Mouse (Mus musculus) layer of hippocampus, adult 18-20 months (tissue): ENCODE measurements around the gene Mmd2. TPM values are rescaled to one million over a fixed set of nuclear protein-coding genes. Genes with fewer than 3 reads are reported as not detected.

ENCODE experiments used
- DNase-seq, 2 experiments: peaks; one replicate each; pipeline ENCODE4 v3.0.0; 2022; ENCODE audit warnings: low spot score in 2 of 2
- total RNA-seq, 2 experiments: library from RNA; stranded (reverse); gene quantifications; 2 replicates each; pipeline ENCODE4 v1.2.3; 2021

Mmd2 gene
- total RNA-seq, 2 experiments from 2014 or later = 160 to 165 TPM

DNA sequence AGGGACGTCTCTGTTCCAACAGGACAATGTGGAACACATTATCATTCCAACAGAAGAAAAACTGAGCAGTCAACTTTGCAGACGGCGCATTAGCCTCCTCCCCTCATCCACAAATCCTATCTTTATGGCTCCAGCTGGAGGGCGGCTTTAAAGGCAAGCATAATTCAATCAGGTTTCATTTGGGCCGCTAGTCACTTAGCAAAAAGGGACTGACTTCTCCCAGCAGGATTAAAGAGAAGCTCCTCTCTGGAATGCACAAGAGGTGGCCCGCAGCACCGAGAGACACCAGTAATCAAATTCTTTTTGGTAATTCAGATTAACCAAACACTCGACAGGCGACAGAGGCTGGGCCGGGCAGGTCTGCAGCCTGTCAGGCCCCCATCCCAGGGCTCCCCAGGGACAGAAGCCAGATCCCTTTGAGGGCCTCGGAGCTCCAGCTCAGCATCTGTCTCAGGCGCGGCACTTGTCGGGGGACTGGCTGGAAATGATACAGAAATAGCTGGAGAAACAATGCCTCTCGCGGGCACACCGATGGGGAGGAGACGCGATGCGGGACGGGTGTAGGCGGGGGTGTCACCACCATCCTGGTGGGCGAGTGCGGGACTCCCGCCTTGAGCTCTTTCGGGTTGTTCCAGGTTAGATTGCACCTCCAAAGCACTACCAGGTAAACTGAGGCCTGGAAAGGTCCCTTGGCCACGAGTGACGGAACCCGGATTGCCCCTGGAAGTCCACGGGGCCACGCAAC, 58.5 kb downstream of the Mmd2 start:
- DNase-seq = peak; percentile 32 to 53

DNA sequence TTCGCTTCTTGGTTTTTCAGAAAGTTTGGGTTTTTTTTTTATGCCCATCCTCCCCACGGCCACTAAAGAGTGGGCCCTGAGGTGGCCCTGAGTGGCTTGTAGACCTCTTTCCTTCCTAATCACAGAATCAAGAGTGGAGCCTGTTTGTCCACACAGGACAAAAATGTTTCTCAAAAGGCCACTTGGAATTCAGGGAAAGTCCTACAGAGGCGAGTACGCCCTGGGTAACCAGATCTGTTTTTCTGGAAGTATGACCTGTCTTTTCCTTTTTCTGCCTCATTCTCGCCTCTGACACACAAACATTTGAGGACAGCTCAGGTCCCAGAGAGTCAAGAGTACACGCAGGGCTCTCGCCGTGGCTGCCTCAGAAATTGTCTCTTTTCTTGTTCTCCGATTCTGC, 59.2 kb downstream of the Mmd2 start:
- DNase-seq = no peak

GRCm38 (mm10) chr5:142547066-142547465, 61.5 kb downstream of the Mmd2 start:
- no peak for DNase-seq

DNA sequence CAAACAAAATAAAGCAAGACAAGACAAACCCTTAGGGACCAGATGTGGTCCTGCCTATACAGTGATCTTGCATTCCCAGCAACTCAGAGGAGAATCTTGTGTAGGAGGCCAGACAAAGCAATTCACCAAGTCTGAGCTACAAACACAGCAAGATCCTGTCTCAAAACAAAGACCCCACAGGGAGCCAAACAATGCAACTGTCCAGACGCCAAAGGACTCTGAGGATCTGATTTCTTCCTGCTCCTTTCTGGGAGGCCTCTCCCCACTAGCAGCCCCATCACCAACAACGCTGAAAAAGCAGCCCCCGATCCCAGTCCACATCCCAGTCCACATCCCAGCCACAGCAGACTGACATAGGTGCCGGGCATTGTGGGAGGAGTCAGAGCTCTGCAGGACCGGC, 62.3 kb downstream of the Mmd2 start:
- DNase-seq = no peak

- no peak for DNase-seq
These were observed 63.4 kb downstream of the Mmd2 start for GRCm38 (mm10) chr5:142545014-142545795.

GRCm38 (mm10) chr5:142537286-142537685, 71.3 kb downstream of the Mmd2 start:
- no peak for DNase-seq

DNA sequence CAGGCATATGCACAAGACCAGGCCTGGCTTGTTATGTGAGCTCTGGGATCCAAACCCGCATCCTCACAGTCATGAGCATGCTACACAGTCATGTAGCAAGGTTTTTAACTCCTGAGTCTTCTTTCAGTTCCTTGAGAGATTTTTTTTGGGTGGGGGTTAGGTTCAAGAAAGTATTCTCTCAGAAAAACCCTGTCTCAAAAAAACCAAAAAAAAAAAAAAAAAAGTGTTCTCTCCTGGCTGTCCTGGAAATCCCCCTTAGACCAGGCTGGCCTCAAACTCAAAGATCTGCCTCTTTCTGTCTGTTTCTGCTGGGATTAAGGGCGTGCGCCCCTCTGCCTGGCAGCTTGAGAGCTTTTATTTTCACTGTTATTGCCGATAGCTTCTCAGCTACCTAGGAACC, 73.2 kb downstream of the Mmd2 start:
- no peak for DNase-seq

- DNase-seq = no peak
These were observed 78.7 kb downstream of the Mmd2 start, which contains the start of gene Papolb for GRCm38 (mm10) chr5:142529915-142530314. Gene Papolb (minus strand): TSS chr5:142530076.

DNA sequence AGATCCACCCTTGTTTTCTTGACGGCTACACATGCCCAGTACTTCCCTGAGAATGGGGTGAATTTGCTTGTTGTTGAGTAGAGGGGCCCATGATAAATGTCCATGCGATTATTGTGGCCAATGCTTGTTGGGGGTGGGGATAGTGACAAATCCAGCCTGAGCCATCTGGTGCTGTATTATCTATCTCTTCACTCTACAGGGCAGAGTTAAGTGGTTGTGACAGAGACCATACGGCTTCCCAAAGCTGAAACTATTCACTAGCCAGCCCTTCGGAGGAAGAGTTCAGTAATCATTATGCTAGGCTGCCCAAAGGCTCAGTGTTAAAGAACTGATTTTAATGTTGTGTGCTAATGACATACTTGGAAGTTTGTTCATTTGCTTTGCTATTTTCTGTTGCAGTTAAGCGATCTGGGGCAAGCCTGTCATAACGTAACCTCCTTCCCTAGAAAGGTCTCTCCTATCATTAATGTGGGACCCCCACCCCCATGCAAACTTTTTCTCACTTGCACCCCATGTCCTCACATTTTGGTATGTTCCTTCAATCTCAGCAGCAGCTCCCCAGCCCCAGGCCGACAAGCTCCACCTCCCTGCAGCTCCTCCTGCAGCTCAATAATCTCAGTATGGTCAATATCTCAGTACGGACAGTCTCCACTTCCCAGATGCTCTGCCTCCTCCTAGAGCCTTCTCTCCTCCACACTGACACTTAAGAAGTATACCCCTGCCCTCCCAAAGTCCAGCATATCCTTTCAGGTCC, 83.7 kb downstream of the Mmd2 start:
- DNase-seq = no peak

GRCm38 (mm10) chr5:142521195-142521866, 87.3 kb downstream of the Mmd2 start:
- DNase-seq = no peak

DNA sequence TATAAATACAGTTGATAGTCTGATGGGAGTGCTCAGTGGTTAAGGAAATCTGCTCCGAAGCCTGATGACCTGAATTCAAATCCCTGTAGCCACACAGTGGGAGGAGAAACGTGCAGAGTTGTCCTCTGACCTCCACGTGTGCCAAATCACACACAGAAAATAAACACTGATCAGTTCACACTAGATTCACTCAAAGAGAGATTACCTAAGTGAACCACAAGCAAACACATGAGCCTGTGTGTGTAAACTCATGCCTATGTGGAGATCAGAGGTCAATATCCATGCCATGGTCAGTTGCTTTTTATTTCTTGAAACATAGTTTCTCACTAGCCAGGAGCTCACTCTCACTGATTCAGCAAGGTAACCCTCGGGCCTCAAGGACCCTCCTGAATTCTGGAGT, 88.2 kb downstream of the Mmd2 start:
- DNase-seq = no peak

DNA sequence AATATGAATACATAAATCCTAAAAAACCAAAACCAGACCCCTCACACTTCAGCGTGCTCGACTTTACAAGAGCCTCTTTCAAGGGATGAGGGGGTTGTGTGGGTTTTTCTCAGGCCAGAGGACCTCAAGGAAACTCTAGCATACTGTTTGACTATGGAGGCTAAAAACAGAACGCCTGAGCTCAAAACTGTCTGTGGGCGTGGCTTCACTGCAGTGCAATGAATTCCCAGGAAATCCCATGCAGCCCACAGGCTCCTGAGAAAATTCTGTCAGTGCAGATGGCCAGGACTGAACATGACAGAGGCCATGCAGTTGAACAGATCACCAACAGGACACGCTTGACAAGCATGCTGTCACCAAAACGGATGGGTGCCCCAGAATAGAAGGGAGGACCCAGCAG, 89.6 kb downstream of the Mmd2 start:
- DNase-seq = peak in 1 of 2 experiments; percentile 28

Other genes starting within 250 kb of the Mmd2 start
- 10 to 100 TPM; 51.1 to 55.3 TPM for gene Foxk1, start 207.3 kb downstream of the Mmd2 start, total RNA-seq
- 10 to 100 TPM; 21.1 to 23.4 TPM for gene Ap5z1, start 144.9 kb downstream of the Mmd2 start, total RNA-seq
- under 1 TPM; 0.54 to 0.86 TPM for gene Papolb, start 78.7 kb downstream of the Mmd2 start, total RNA-seq
- 10 to 100 TPM; 12.3 to 13.3 TPM for gene Radil, start 57.7 kb downstream of the Mmd2 start, total RNA-seq
- gene Wipi2, start 18.9 kb upstream of the Mmd2 start, total RNA-seq = 100 to 1,000 TPM in 1 of 2 experiments, 10 to 100 TPM in 1; 100.0 to 107 TPM
- 10 to 100 TPM; 43.0 to 45.7 TPM for gene Slc29a4, start 83.7 kb upstream of the Mmd2 start, total RNA-seq
- gene Tnrc18, start 208.9 kb upstream of the Mmd2 start, total RNA-seq = 100 to 1,000 TPM; 135 to 137 TPM